Mouse (Mus musculus): Measurements from ENCODE around the gene Rdh1. TPM values are rescaled to one million over a fixed set of nuclear protein-coding genes. Genes with fewer than 3 reads are reported as not detected.
"Not testable (repeated sequence)": the region's sequence is repeated elsewhere in the genome, so short reads cannot be mapped to it uniquely, and the experiment has no call there.

Rdh1 gene
- polyA plus RNA-seq, 1 experiment from 2014 or later: not detected

- H3K27ac ChIP-seq: no peak overlapping the region
- H3K4me3 ChIP-seq: no peak overlapping the region
- H3K27me3 ChIP-seq (ENCODE audit: low read depth, poor library complexity, severe bottlenecking): no peaks in the 10 kb centered on the region
- H3K9me3 ChIP-seq (replicated peaks): 0 out of 2 replicates have a peak, but pooled peaks cover 1% of the 10 kb centered on the region
- no peak for DNase-seq (ENCODE audit: low spot score)
- no peaks in the 10 kb centered on the region for H3K36me3 ChIP-seq
- no peaks in the 10 kb centered on the region for H3K4me1 ChIP-seq
Observed at GRCm38 (mm10) chr10:127815888-127816287, 56.4 kb downstream of the Rdh1 start.

DNA sequence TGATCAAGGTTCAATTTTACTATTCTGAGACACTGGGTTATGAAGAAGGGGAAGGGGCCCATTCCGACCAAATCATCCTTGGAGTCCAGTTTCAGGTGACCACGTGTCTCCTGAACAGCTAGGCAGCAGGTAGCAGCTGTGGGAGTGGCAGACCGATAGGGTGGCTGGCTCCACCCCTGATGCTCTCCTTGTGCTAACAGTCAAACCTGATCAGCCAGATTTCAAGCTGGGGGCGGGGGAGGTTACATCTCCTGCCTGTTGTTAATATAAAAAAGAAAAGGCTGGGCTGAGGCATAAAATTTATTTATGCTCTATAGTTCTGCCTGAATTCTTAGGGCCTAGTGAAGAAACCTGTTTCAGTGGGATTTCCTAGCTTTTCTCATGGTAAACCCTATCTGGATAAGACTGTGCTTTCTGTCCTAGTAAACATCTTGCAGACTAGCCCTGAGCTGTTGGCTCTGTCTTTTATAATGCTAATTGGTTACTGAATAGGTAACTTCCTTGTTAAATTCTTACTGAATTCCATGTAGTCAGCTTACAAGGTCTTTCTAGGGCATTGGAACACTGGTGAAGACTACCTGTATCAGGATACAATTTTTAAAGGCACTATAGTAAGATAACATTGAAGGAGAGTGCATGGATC is 57.9 kb downstream of the Rdh1 start:
- H3K4me1 ChIP-seq; H3K9me3 ChIP-seq (replicated peaks); H3K27ac ChIP-seq; H3K36me3 ChIP-seq; DNase-seq (ENCODE audit: low spot score); H3K4me3 ChIP-seq; H3K27me3 ChIP-seq (ENCODE audit: low read depth, poor library complexity, severe bottlenecking): not testable (repeated sequence)
- WGBS: 76% methylated on average over 4 of the region's 4 CpGs

Other genes starting within 250 kb of the Rdh1 start
- 1.4 and 3.4 TPM in 2 replicates for gene Ndufa4l2, start 244.8 kb upstream of the Rdh1 start, polyA plus RNA-seq (2016; fragmentation: Nextera tagmentation; extraction: Ambion mirVana)
- 143 and 173 TPM in 2 replicates for gene Shmt2, start 237.3 kb upstream of the Rdh1 start, polyA plus RNA-seq (2016; fragmentation: Nextera tagmentation; extraction: Ambion mirVana)
- gene Nxph4, start 225.2 kb upstream of the Rdh1 start, polyA plus RNA-seq (2016; fragmentation: Nextera tagmentation; extraction: Ambion mirVana): 0.54 and 1.0 TPM in 2 replicates
- 48.6 and 67.8 TPM in 2 replicates for gene Lrp1, start 138.6 kb upstream of the Rdh1 start, polyA plus RNA-seq (2016; fragmentation: Nextera tagmentation; extraction: Ambion mirVana)
- gene Stat6, start 116.7 kb upstream of the Rdh1 start, polyA plus RNA-seq (2016; fragmentation: Nextera tagmentation; extraction: Ambion mirVana): 8.4 and 9.7 TPM in 2 replicates
- 11.9 and 12.3 TPM in 2 replicates for gene Nemp1, start 92.8 kb upstream of the Rdh1 start, polyA plus RNA-seq (2016; fragmentation: Nextera tagmentation; extraction: Ambion mirVana)
- 13.1 and 17.4 TPM in 2 replicates for gene Nab2, start 91.2 kb upstream of the Rdh1 start, polyA plus RNA-seq (2016; fragmentation: Nextera tagmentation; extraction: Ambion mirVana)
- 0.49 and 0.78 TPM in 2 replicates for gene Myo1a, start 54.6 kb upstream of the Rdh1 start, polyA plus RNA-seq (2016; fragmentation: Nextera tagmentation; extraction: Ambion mirVana)
- 2.1 and 2.8 TPM in 2 replicates for gene Tac2, start 35.2 kb upstream of the Rdh1 start, polyA plus RNA-seq (2016; fragmentation: Nextera tagmentation; extraction: Ambion mirVana)
- 5.1 and 5.5 TPM in 2 replicates for gene Zbtb39, start 20.2 kb upstream of the Rdh1 start, polyA plus RNA-seq (2016; fragmentation: Nextera tagmentation; extraction: Ambion mirVana)
- 0.50 and 0.51 TPM in 2 replicates for gene Gpr182, start 8.0 kb upstream of the Rdh1 start, polyA plus RNA-seq (2016; fragmentation: Nextera tagmentation; extraction: Ambion mirVana)
- gene Rdh16f1, start 66 bp downstream of the Rdh1 start, polyA plus RNA-seq (2016; fragmentation: Nextera tagmentation; extraction: Ambion mirVana): not detected in 2 replicates
- 0.06 and 0.13 TPM in 2 replicates for gene Rdh9, start 16.7 kb downstream of the Rdh1 start, polyA plus RNA-seq (2016; fragmentation: Nextera tagmentation; extraction: Ambion mirVana)
- gene Rdh16, start 41.4 kb downstream of the Rdh1 start, polyA plus RNA-seq (2016; fragmentation: Nextera tagmentation; extraction: Ambion mirVana): not detected in 2 replicates
- gene Rdh19, start 90.2 kb downstream of the Rdh1 start, polyA plus RNA-seq (2016; fragmentation: Nextera tagmentation; extraction: Ambion mirVana): not detected in 2 replicates
- gene Rdh16f2, start 106.8 kb downstream of the Rdh1 start, polyA plus RNA-seq (2016; fragmentation: Nextera tagmentation; extraction: Ambion mirVana): not detected in 2 replicates
- not detected in 2 replicates for gene Rdh7, start 129.1 kb downstream of the Rdh1 start, polyA plus RNA-seq (2016; fragmentation: Nextera tagmentation; extraction: Ambion mirVana)
- gene Sdr9c7, start 138.8 kb downstream of the Rdh1 start, polyA plus RNA-seq (2016; fragmentation: Nextera tagmentation; extraction: Ambion mirVana): not detected in 2 replicates
- not detected in 2 replicates for gene Hsd17b6, start 247.9 kb downstream of the Rdh1 start, polyA plus RNA-seq (2016; fragmentation: Nextera tagmentation; extraction: Ambion mirVana)

Measured in limb, embryonic 10.5 days (tissue).